Mouse (Mus musculus): Measurements from ENCODE around the gene Cdyl. TPM values are rescaled to one million over a fixed set of nuclear protein-coding genes. Genes with fewer than 3 reads are reported as not detected.

Gene Cdyl
- polyA plus RNA-seq, 1 experiment from 2014 or later = 13.1 TPM

- Histone ChIP-seq H3K4me2 (no peak overlapping the region), H3K27me3 (no peaks in the 10 kb centered on the region), H3K36me3 (no peaks in the 10 kb centered on the region), H3K9me3 (replicated peaks) (no peaks in the 10 kb centered on the region), H3K9ac (no peak overlapping the region), H3K4me3 (replicated peaks) (no peak overlapping the region), H3K27ac (no peak overlapping the region), H3K4me1 (no peaks in the 10 kb centered on the region)
- ATAC-seq (replicated peaks; ENCODE audit: low FRiP score) = no peak
- 83% methylated on average over 4 of the region's 4 CpGs for WGBS
These were observed 6.8 kb upstream of the Cdyl start for GRCm38 (mm10) chr13:35652851-35653250.

GRCm38 (mm10) chr13:35656853-35657252, 2.8 kb upstream of the Cdyl start:
- Histone ChIP-seq H3K4me3 (replicated peaks) (no peak overlapping the region), H3K4me1 (no peaks in the 10 kb centered on the region), H3K9ac (no peak overlapping the region), H3K27me3 (no peaks in the 10 kb centered on the region), H3K27ac (no peak overlapping the region), H3K4me2 (no peak overlapping the region), H3K36me3 (no peaks in the 10 kb centered on the region), H3K9me3 (replicated peaks) (no peaks in the 10 kb centered on the region)
- 84% methylated on average over 2 of the region's 2 CpGs for WGBS
- no peak for ATAC-seq (replicated peaks; ENCODE audit: low FRiP score)

GRCm38 (mm10) chr13:35665456-35665855, 5.8 kb downstream of the Cdyl start:
- H3K4me1 ChIP-seq = no peaks in the 10 kb centered on the region

GRCm38 (mm10) chr13:35669910-35670469, 10.4 kb downstream of the Cdyl start:
- Histone ChIP-seq H3K27me3 (no peaks in the 10 kb centered on the region), H3K9ac (no peak overlapping the region), H3K9me3 (replicated peaks) (no peaks in the 10 kb centered on the region), H3K4me3 (replicated peaks) (no peak overlapping the region), H3K4me2 (no peak overlapping the region), H3K4me1 (no peaks in the 10 kb centered on the region), H3K27ac (no peak overlapping the region), H3K36me3 (no peaks in the 10 kb centered on the region)
- no peak for ATAC-seq (replicated peaks; ENCODE audit: low FRiP score)
- WGBS = 50% methylated on average over 4 of the region's 4 CpGs

More at GRCm38 (mm10) chr13:35665456-35665855, 5.8 kb downstream of the Cdyl start:
- H3K27me3 ChIP-seq = no peaks in the 10 kb centered on the region
- no peaks in the 10 kb centered on the region for H3K36me3 ChIP-seq
- H3K9me3 ChIP-seq (replicated peaks) = no peaks in the 10 kb centered on the region
- H3K27ac ChIP-seq = no peak overlapping the region
- H3K9ac ChIP-seq = no peak overlapping the region
- no peak for ATAC-seq (replicated peaks; ENCODE audit: low FRiP score)
- no peak overlapping the region for H3K4me2 ChIP-seq
- H3K4me3 ChIP-seq (replicated peaks) = no peak overlapping the region
- WGBS = 84% methylated on average over 3 of the region's 3 CpGs

- no peaks in the 10 kb centered on the region for H3K27me3 ChIP-seq
- 91% methylated on average over 4 of the region's 4 CpGs for WGBS
- no peak for ATAC-seq (replicated peaks; ENCODE audit: low FRiP score)
- no peaks in the 10 kb centered on the region for H3K36me3 ChIP-seq
- no peaks in the 10 kb centered on the region for H3K4me1 ChIP-seq
- no peak overlapping the region for H3K27ac ChIP-seq
- no peaks in the 10 kb centered on the region for H3K9me3 ChIP-seq (replicated peaks)
- no peak overlapping the region for H3K4me2 ChIP-seq
- H3K9ac ChIP-seq = no peak overlapping the region
- H3K4me3 ChIP-seq (replicated peaks) = no peak overlapping the region
These were observed 11.2 kb downstream of the Cdyl start for GRCm38 (mm10) chr13:35670875-35671274.

GRCm38 (mm10) chr13:35676921-35677320, 17.3 kb downstream of the Cdyl start:
- H3K4me2 ChIP-seq = no peak overlapping the region
- H3K9me3 ChIP-seq (replicated peaks) = no peaks in the 10 kb centered on the region
- 94% methylated on average over 1 of the region's 1 CpGs for WGBS
- H3K27ac ChIP-seq = no peak overlapping the region
- no peaks in the 10 kb centered on the region for H3K27me3 ChIP-seq
- no peak overlapping the region for H3K4me3 ChIP-seq (replicated peaks)
- ATAC-seq (replicated peaks; ENCODE audit: low FRiP score) = no peak
- H3K9ac ChIP-seq = no peak overlapping the region
- H3K36me3 ChIP-seq = no peaks in the 10 kb centered on the region
- no peaks in the 10 kb centered on the region for H3K4me1 ChIP-seq

GRCm38 (mm10) chr13:35677433-35678051, 17.9 kb downstream of the Cdyl start:
- no peaks in the 10 kb centered on the region for H3K4me1 ChIP-seq
- no peak overlapping the region for H3K9ac ChIP-seq
- no peaks in the 10 kb centered on the region for H3K9me3 ChIP-seq (replicated peaks)
- H3K36me3 ChIP-seq = no peaks in the 10 kb centered on the region
- H3K27me3 ChIP-seq = no peaks in the 10 kb centered on the region
- H3K4me3 ChIP-seq (replicated peaks) = no peak overlapping the region
- WGBS = 70% methylated on average over 7 of the region's 7 CpGs
- ATAC-seq (replicated peaks; ENCODE audit: low FRiP score) = peak; percentile 90
- H3K27ac ChIP-seq = no peak overlapping the region
- H3K4me2 ChIP-seq = no peak overlapping the region

- Histone ChIP-seq H3K27ac (no peak overlapping the region), H3K36me3 (no peaks in the 10 kb centered on the region), H3K4me1 (no peaks in the 10 kb centered on the region), H3K4me3 (replicated peaks) (no peak overlapping the region), H3K9me3 (replicated peaks) (no peaks in the 10 kb centered on the region), H3K4me2 (no peak overlapping the region), H3K9ac (no peak overlapping the region), H3K27me3 (no peaks in the 10 kb centered on the region)
- no peak for ATAC-seq (replicated peaks; ENCODE audit: low FRiP score)
- WGBS = 88% methylated on average over 6 of the region's 6 CpGs
These were observed 19.1 kb downstream of the Cdyl start for GRCm38 (mm10) chr13:35678691-35679090.

GRCm38 (mm10) chr13:35681361-35681760, 21.7 kb downstream of the Cdyl start:
- Histone ChIP-seq H3K4me3 (replicated peaks) (no peak overlapping the region), H3K4me2 (no peak overlapping the region), H3K9me3 (replicated peaks) (no peaks in the 10 kb centered on the region), H3K27ac (no peak overlapping the region), H3K27me3 (no peaks in the 10 kb centered on the region), H3K9ac (no peak overlapping the region), H3K4me1 (no peaks in the 10 kb centered on the region; the same call in 1 of the 2 replicates), H3K36me3 (no peaks in the 10 kb centered on the region)
- ATAC-seq (replicated peaks; ENCODE audit: low FRiP score) = no peak
- WGBS = 88% methylated on average over 3 of the region's 3 CpGs

- H3K36me3 ChIP-seq = no peaks in the 10 kb centered on the region
- no peaks in the 10 kb centered on the region; the same call in 1 of the 2 replicates for H3K4me1 ChIP-seq
- WGBS = 56% methylated on average over 8 of the region's 8 CpGs
- no peaks in the 10 kb centered on the region for H3K9me3 ChIP-seq (replicated peaks)
- no peak overlapping the region for H3K9ac ChIP-seq
- H3K4me2 ChIP-seq = no peak overlapping the region
- no peaks in the 10 kb centered on the region for H3K27me3 ChIP-seq
- ATAC-seq (replicated peaks; ENCODE audit: low FRiP score) = no peak
- H3K27ac ChIP-seq = no peak overlapping the region
- no peak overlapping the region for H3K4me3 ChIP-seq (replicated peaks)
These were observed 26.6 kb downstream of the Cdyl start for GRCm38 (mm10) chr13:35686273-35686672.

GRCm38 (mm10) chr13:35689560-35689959, 29.9 kb downstream of the Cdyl start:
- no peak overlapping the region for H3K4me3 ChIP-seq (replicated peaks)
- H3K27ac ChIP-seq = no peak overlapping the region
- 85% methylated on average over 3 of the region's 3 CpGs for WGBS
- H3K9ac ChIP-seq = no peak overlapping the region
- H3K4me2 ChIP-seq = no peak overlapping the region
- H3K4me1 ChIP-seq = no peaks in the 10 kb centered on the region; the same call in 1 of the 2 replicates
- H3K36me3 ChIP-seq = no peaks in the 10 kb centered on the region
- no peaks in the 10 kb centered on the region for H3K27me3 ChIP-seq
- no peak for ATAC-seq (replicated peaks; ENCODE audit: low FRiP score)
- H3K9me3 ChIP-seq (replicated peaks) = no peaks in the 10 kb centered on the region

- no peak overlapping the region for H3K4me2 ChIP-seq
- H3K36me3 ChIP-seq = no peaks in the 10 kb centered on the region
- H3K9ac ChIP-seq = no peak overlapping the region
- H3K4me1 ChIP-seq = no peaks in the 10 kb centered on the region
- no peaks in the 10 kb centered on the region for H3K27me3 ChIP-seq
- H3K27ac ChIP-seq = no peak overlapping the region
- ATAC-seq (replicated peaks; ENCODE audit: low FRiP score) = no peak
- WGBS = 92% methylated on average over 4 of the region's 4 CpGs
- no peak overlapping the region for H3K4me3 ChIP-seq (replicated peaks)
- H3K9me3 ChIP-seq (replicated peaks) = no peaks in the 10 kb centered on the region
These were observed 58.0 kb downstream of the Cdyl start for GRCm38 (mm10) chr13:35717658-35718057.

GRCm38 (mm10) chr13:35719581-35719980, 59.9 kb downstream of the Cdyl start:
- no peaks in the 10 kb centered on the region for H3K36me3 ChIP-seq
- H3K9ac ChIP-seq = no peak overlapping the region
- WGBS = 78% methylated on average over 6 of the region's 6 CpGs
- H3K27ac ChIP-seq = no peak overlapping the region
- ATAC-seq (replicated peaks; ENCODE audit: low FRiP score) = no peak
- H3K9me3 ChIP-seq (replicated peaks) = no peaks in the 10 kb centered on the region
- no peaks in the 10 kb centered on the region for H3K27me3 ChIP-seq
- H3K4me1 ChIP-seq = no peaks in the 10 kb centered on the region
- no peak overlapping the region for H3K4me2 ChIP-seq
- H3K4me3 ChIP-seq (replicated peaks) = no peak overlapping the region
